Mouse (Mus musculus): ENCODE data around the gene Hdac8.

GRCm38 (mm10) chrX:102302476-102302875, 202.7 kb downstream of the Hdac8 start:
- TF ChIP-seq POLR2A (IDR thresholded peaks at IDR 0.05; ENCODE audit: insufficient read length, low read depth) = no peak
- no peak for TF ChIP-seq POLR2AphosphoS2 (IDR thresholded peaks at IDR 0.05; ENCODE audit: insufficient read length, low read depth)
- no peak for TF ChIP-seq USF1 (IDR thresholded peaks at IDR 0.05; ENCODE audit: low read depth)
- TF ChIP-seq MYOD1 (IDR thresholded peaks at IDR 0.05; ENCODE audit: control insufficient read depth in 1 of 3, insufficient read length in 2 of 3, low read depth in 2 of 3) = no peak
- no peak for TF ChIP-seq MAX (IDR thresholded peaks at IDR 0.05; ENCODE audit: low read depth)
- TF ChIP-seq E2F4 (IDR thresholded peaks at IDR 0.05; ENCODE audit: insufficient read depth) = no peak
- no peak for TF ChIP-seq TCF12 (IDR thresholded peaks at IDR 0.05; ENCODE audit: insufficient read depth, poor library complexity, severe bottlenecking)

Measured in myocyte (in vitro differentiated cells).